Mouse (Mus musculus) CH12.LX (cell line): ENCODE results near the gene Tpst1. TPM values are rescaled to one million over a fixed set of nuclear protein-coding genes. Genes with fewer than 3 reads are reported as not detected.

Source experiments
- DNase-seq: peaks from one replicate; pipeline ENCODE4 v3.0.0-alpha.2; 2013; ENCODE audit errors: extremely low read depth
- H3K27ac ChIP-seq: 2 replicates; pipeline ENCODE4 v1.5.1; 2012; ENCODE audit warnings: low read depth, mild to moderate bottlenecking, control low read depth, moderate library complexity; ENCODE audit not compliant: insufficient read depth
- H3K27me3 ChIP-seq: replicated peaks from 2 replicates; pipeline ENCODE3; 2012; ENCODE audit warnings: inconsistent platforms
- H3K36me3 ChIP-seq, 2 experiments: replicated peaks in 1 of 2; 2 replicates each; pipeline versions ENCODE3 to v1.6.1; 2012; ENCODE audit warnings: inconsistent platforms in 1 of 2, low read length in 1 of 2, mild to moderate bottlenecking in 1 of 2, mixed read lengths in 1 of 2, moderate library complexity in 1 of 2; ENCODE audit not compliant: control insufficient read depth in 1 of 2, insufficient read depth in 1 of 2
- H3K4me1 ChIP-seq, 2 experiments: 2 replicates each; pipeline ENCODE4 v1.6.1; 2012; ENCODE audit warnings: inconsistent platforms in 1 of 2, moderate library complexity in 1 of 2; ENCODE audit not compliant: insufficient read depth in 2 of 2, control insufficient read depth in 1 of 2
- H3K4me2 ChIP-seq: 2 replicates; pipeline ENCODE4 v1.6.1; 2012; ENCODE audit warnings: low read depth, mild to moderate bottlenecking, control low read depth; ENCODE audit not compliant: poor library complexity, insufficient read depth, severe bottlenecking
- H3K4me3 ChIP-seq, 3 experiments: fragments of 150-350 bp in 1 of 3; sonication (generic) in 1 of 3; replicated peaks in 1 of 3; 2 replicates each; pipeline versions ENCODE3 to v1.5.1; 2011 to 2012; ENCODE audit warnings: low read depth in 2 of 3, low read length in 2 of 3, mild to moderate bottlenecking in 2 of 3, moderate library complexity in 2 of 3, control low read depth in 1 of 3, improper control_type of control experiment in 1 of 3, inconsistent platforms in 1 of 3, mixed read lengths in 1 of 3; ENCODE audit not compliant: poor library complexity in 1 of 3
- H3K79me2 ChIP-seq: replicated peaks from 2 replicates; pipeline ENCODE4 v1.6.1; 2012; ENCODE audit warnings: mild to moderate bottlenecking, moderate library complexity; ENCODE audit not compliant: control insufficient read depth, poor library complexity, insufficient read depth, severe bottlenecking; ENCODE audit errors: extremely low read depth
- H3K9ac ChIP-seq: 2 replicates; pipeline ENCODE4 v1.6.1; 2012; ENCODE audit warnings: low read depth, mild to moderate bottlenecking, control low read depth, moderate library complexity; ENCODE audit not compliant: insufficient read depth
- H3K9me3 ChIP-seq: replicated peaks from 2 replicates; pipeline ENCODE3; 2012; ENCODE audit warnings: low read length, inconsistent platforms, mixed read lengths
- BHLHE40 ChIP-seq: IDR thresholded peaks from 2 replicates; pipeline ENCODE4 v1.6.1; 2011; ENCODE audit warnings: mild to moderate bottlenecking, low read depth, low read length, improper control_type of control experiment
- CHD1 ChIP-seq: IDR thresholded peaks from 2 replicates; pipeline ENCODE4 v1.6.1; 2012; ENCODE audit warnings: low read depth, low read length, improper control_type of control experiment, inconsistent platforms
- MYC ChIP-seq: IDR thresholded peaks from 2 replicates; pipeline ENCODE4 v1.6.1; 2011; ENCODE audit warnings: low read depth, mild to moderate bottlenecking, improper control_type of control experiment, low read length
- RCOR1 ChIP-seq: conservative IDR thresholded peaks from 2 replicates; pipeline ENCODE4 v1.6.1; 2012; ENCODE audit warnings: low read depth, mild to moderate bottlenecking, inconsistent platforms, low read length, improper control_type of control experiment
- SIN3A ChIP-seq: IDR thresholded peaks from 2 replicates; pipeline ENCODE4 v1.6.1; 2012; ENCODE audit warnings: low read length, improper control_type of control experiment, inconsistent platforms
- UBTF ChIP-seq: IDR thresholded peaks from 2 replicates; pipeline ENCODE4 v1.6.1; 2012; ENCODE audit warnings: low read depth, mild to moderate bottlenecking, inconsistent platforms, low read length, improper control_type of control experiment, moderate library complexity
- USF1 ChIP-seq: IDR thresholded peaks from 2 replicates; pipeline ENCODE4 v1.6.1; 2014; ENCODE audit warnings: low read depth, mild to moderate bottlenecking, inconsistent platforms, low read length, improper control_type of control experiment
- ZNF384 ChIP-seq: IDR thresholded peaks from 2 replicates; pipeline ENCODE4 v1.6.1; 2012; ENCODE audit warnings: low read depth, low read length, improper control_type of control experiment, inconsistent platforms
- dilution Hi-C: fragments of 300-500 bp; cut with MboI; formaldehyde crosslinking; loops from 2 replicates; pipeline ENCODE4 v1.14.3; 2020; ENCODE audit warnings: low sequenced_read_pairs; ENCODE audit not compliant: extremely low pct_unique_long_range_greater_than_20kb, extremely low pct_ligation_motif_present
- in situ Hi-C: fragments of 300-500 bp; cut with MboI; formaldehyde crosslinking; loops from 3 replicates; pipeline ENCODE4 v1.14.3; 2019; ENCODE audit warnings: low sequenced_read_pairs, low pct_ligation_motif_present, low pct_unique_long_range_greater_than_20kb, mixed read lengths
- polyA plus RNA-seq: library from polyadenylated mRNA; unstranded; fragments of >175 nt; gene quantifications from 2 replicates; pipeline ENCODE4 v1.2.1, GENCODE M21; 2012; ENCODE audit warnings: low read depth; ENCODE audit not compliant: insufficient read length
- total RNA-seq, 2 experiments: library from RNA; depleted of rRNA; stranded (reverse); fragments of 300-350 nt in 1 of 2; fragments of >200 nt in 1 of 2; gene quantifications; 2 replicates each; pipeline ENCODE4 v1.2.3; 2012 to 2014

The Tpst1 gene
- total and polyA plus RNA-seq, 3 experiments: 36.8 to 52.5 (median 43.2) TPM

DNA sequence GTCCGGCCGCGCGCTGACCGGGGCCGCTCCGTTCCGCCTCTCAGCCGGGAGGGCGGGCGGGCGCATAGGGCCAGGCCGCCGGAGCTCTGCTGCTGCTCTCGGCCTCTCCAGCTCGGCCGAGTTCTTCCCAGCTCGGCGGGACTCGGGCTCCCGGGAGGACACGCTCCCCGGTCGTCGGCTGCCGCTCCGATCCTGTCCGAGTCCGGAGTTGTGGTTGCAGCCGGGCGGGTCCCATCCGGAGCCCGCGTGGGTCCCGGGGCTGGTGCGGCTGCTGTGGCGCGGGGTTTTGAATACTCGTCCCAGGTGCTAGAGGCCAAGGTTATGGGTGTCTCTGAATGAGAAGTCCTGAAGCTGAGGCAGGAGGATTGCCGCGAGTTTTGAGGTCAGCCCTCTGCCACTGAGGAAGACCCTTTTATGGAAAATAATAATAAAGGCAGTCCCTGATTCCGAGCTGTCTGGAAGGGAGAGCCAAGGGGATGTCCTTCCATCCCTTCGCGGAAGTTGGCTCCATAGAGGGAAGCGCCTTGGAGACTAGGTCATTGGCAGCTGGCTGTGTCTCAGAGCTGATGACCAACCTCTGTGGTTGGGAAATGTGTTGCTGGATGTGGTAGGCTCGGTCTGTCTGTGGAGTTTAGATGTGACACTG, 99.0 kb downstream of the Tpst1 start:
- Histone ChIP-seq H3K27me3 (no peaks in the 10 kb centered on the region), H3K4me1 (peaks cover 0 to 44% of the 10 kb centered on the region in 2 experiments; a peak in 2 of 4 replicates), H3K9ac (peak overlapping the region; percentile 89), H3K27ac (no peak overlapping the region), H3K36me3 (peaks cover 0 to 4% of the 10 kb centered on the region in 2 experiments), H3K79me2 (peaks cover 54% of the 10 kb centered on the region), H3K4me3 (peak overlapping the region; percentile 85 to 97 (median 87)), H3K9me3 (no peaks in the 10 kb centered on the region), H3K4me2 (peak overlapping the region; percentile 65)
- in situ Hi-C loops: no loop called here
- TF ChIP-seq BHLHE40 (no peak), UBTF (peak; percentile 25; the same call in 1 of the 2 replicates), CHD1 (no peak; the same call in 1 of the 2 replicates)
- dilution Hi-C loops: no loop called here
- DNase-seq: peak; percentile 47

DNA sequence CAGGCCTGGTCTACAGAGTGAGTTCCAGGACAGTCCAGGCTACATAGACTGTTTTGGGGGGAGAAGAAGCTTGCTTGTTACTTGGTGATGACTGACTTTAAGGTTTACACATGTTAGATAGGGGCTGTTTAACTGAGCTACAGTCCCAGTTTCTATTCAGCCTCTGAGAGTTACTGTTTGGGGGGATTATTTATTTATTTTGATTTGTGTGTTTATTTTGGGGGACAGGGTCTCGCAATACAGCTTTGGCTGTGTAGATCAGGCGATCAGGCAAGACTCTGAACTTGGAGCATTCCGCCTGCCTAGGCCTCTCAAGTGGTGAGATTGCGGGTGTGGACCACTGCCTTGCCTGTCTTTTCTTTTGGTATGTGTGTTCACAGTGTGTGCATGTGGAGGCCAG, 99.9 kb downstream of the Tpst1 start:
- Histone ChIP-seq H3K4me1 (peaks cover 0 to 51% of the 10 kb centered on the region in 2 experiments; a peak in 2 of 4 replicates), H3K27ac (no peak overlapping the region), H3K9me3 (no peaks in the 10 kb centered on the region), H3K36me3 (peaks cover 0 to 4% of the 10 kb centered on the region in 2 experiments), H3K9ac (peak overlapping the region; percentile 89), H3K4me3 (peak overlapping the region; percentile 85 to 97 (median 87)), H3K4me2 (peak overlapping the region; percentile 65), H3K79me2 (peaks cover 60% of the 10 kb centered on the region)
- no peak for DNase-seq
- no peak for TF ChIP-seq RCOR1
- TF ChIP-seq, all 38 proteins: peak for 0
- in situ Hi-C loops (no loop called here), dilution Hi-C loops (no loop called here)
- H3K27me3 ChIP-seq: no peaks in the 10 kb centered on the region

DNA sequence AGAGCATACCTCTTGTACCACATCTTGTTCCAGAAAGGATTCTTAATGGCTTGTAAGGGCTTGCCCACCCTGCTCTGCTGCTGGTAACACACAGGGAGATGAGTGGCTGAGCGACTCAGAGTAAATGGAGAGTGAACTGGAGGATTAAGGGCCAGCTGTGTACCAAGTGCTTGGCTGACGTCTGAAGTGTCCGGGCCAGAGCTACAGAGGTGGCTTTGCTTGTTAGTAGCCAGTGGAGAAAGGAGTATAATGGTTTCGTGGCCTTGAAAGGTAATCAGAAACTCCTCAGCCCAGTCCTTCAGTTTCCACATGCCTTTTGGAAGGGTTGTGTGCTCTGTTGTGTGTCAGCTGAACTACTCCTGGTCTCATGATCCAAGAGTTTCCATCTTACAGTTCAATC, 104.7 kb downstream of the Tpst1 start:
- dilution Hi-C loops: no loop called here

More for the DNA sequence above, 104.7 kb downstream of the Tpst1 start:
- Histone ChIP-seq H3K4me1 (peaks cover 18 to 88% of the 10 kb centered on the region in 2 experiments), H3K27me3 (no peaks in the 10 kb centered on the region), H3K79me2 (peaks cover 88% of the 10 kb centered on the region), H3K36me3 (peaks cover 0 to 4% of the 10 kb centered on the region in 2 experiments), H3K9me3 (no peaks in the 10 kb centered on the region), H3K4me2 (peak overlapping the region; percentile 33), H3K4me3 (no peak overlapping the region), H3K27ac (peak overlapping the region; percentile 5; the same call in 1 of the 2 replicates), H3K9ac (peak overlapping the region; percentile 10; the same call in 1 of the 2 replicates)
- TF ChIP-seq ZNF384 (no peak), SIN3A (no peak), USF1 (no peak), MYC (no peak)
- in situ Hi-C loops: no loop called here
- DNase-seq: no peak
